Mouse (Mus musculus): Measurements from ENCODE around the gene Gm10837. TPM values are rescaled to one million over a fixed set of nuclear protein-coding genes. Genes with fewer than 3 reads are reported as not detected.

Gene Gm10837
- polyA plus RNA-seq (2015; fragmentation: Nextera tagmentation; extraction: Ambion mirVana) = not detected in 2 replicates

DNA sequence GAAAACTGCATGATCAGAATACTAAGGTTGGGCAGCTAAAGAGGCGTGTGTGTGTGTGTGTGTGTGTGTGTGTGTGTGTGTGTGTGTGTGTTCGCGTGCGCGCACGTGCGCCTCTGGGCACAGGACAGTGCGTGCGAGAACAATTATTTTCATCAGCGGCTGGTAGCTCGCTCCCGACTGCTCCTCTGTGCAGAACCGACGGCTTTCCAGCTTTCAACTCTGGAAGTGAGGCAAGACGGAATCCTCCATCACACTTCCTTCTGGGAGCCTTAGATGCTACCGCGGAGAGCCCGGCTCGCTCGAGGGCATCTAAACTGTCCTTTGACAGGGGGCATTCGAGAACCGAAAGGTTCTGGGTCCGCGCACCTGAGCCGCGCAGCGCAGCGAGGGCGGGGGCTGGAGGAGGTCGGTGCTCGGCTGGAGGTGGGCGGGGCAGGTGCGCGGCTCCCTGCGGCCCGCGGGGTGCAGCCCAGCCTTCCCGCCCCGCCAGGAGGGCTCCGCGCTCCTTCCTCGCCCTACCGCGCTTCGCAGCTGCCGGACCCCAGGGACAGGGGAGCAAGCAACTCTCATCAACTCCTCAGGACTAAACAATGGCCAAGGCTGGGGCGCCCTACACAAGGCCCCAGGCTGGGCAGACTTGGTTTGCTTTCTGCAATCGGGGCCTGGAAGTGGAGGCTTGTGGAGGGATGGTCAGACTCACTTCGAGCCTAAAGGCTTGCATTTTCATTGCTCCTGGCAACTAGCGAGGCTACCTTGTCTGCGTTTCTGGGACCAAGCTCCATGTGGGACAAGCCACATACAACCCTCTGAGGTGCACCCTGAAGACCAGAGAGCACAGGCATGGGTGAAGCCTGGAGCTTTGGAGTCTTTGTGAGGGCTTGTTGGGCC lies at the start of gene Gm10837:
Gene Gm10837, plus strand, starts transcription at position 146 of the 888 bp plus-strand sequence.
- Histone ChIP-seq H3K9me3 (ENCODE audit: control insufficient read depth, low read length) (no peaks in the 10 kb centered on the region), H3K4me1 (ENCODE audit: control insufficient read depth, insufficient read depth, low read length) (no peaks in the 10 kb centered on the region), H3K4me2 (ENCODE audit: low read depth, low read length) (peak within 1 kb of the TSS; percentile 35), H3K27me3 (replicated peaks; ENCODE audit: control insufficient read depth, insufficient read depth, low read length) (peaks cover 29% of the 10 kb centered on the region), H3K36me3 (ENCODE audit: control insufficient read depth, insufficient read depth, low read length) (no peaks in the 10 kb centered on the region), H3K9ac (ENCODE audit: low read depth, low read length) (no peak within 1 kb of the TSS), H3K4me3 (ENCODE audit: low read length) (peak within 1 kb of the TSS; percentile 21; the same call in 1 of the 2 replicates), H3K27ac (ENCODE audit: low read length) (no peak within 1 kb of the TSS)
- ATAC-seq = peak; percentile 66
- WGBS = 2% methylated on average over 51 of the region's 51 CpGs

DNA sequence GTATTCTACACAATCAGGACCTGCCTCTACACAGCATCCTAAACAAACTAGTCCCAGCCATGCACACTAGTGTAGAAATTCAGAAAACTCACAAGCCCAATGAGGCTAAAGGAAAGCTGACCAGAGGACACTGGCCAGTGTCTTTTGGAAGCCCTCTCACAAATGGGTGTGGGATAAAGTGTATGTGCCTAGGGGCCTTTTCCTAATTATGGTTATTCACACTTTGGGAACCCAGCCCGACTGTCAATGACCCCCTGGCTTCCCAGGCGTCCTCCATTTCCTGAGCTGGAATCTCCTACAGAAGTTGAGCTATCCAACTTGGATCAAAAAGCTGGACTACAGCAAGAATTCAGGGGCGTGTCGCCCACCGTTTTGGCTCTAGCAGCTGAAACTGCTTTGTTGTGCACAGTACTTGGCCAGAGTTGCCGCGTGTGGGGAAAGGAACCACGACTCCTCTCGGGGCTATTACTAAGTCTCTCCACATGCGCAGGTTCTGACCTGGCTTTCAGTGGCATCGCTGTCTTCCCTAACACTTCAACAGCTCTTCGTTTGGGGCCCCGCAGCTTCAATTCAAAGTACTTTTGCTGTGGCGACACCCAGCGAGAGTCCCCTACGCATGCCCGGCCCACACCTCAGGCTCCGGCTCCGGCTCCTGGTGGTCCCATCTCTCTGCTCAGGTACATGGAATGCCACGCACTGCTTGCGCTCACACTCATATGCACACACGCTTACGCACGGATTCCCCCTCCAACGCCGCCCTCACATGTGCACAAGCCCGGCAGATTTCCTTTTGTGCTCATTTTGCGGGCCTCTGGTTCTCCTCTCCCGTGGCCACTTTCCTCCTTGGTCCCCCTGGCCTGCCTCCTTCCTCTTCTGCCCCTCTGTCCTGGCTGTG lies 40.5 kb upstream of the Gm10837 start:
- no peak overlapping the region for H3K4me3 ChIP-seq (ENCODE audit: low read length)
- WGBS = 5% methylated on average over 29 of the region's 29 CpGs
- H3K4me1 ChIP-seq (ENCODE audit: control insufficient read depth, insufficient read depth, low read length) = peaks cover 5% of the 10 kb centered on the region; the same call in 1 of the 2 replicates
- H3K36me3 ChIP-seq (ENCODE audit: control insufficient read depth, insufficient read depth, low read length) = no peaks in the 10 kb centered on the region
- no peak overlapping the region for H3K9ac ChIP-seq (ENCODE audit: low read depth, low read length)
- H3K9me3 ChIP-seq (ENCODE audit: control insufficient read depth, low read length) = no peaks in the 10 kb centered on the region
- 0 out of 2 replicates have a peak overlapping the region, but pooled peaks have one; percentile 38 for H3K4me2 ChIP-seq (ENCODE audit: low read depth, low read length)
- peaks cover 63% of the 10 kb centered on the region for H3K27me3 ChIP-seq (replicated peaks; ENCODE audit: control insufficient read depth, insufficient read depth, low read length)
- ATAC-seq = no peak
- H3K27ac ChIP-seq (ENCODE audit: low read length) = no peak overlapping the region

DNA sequence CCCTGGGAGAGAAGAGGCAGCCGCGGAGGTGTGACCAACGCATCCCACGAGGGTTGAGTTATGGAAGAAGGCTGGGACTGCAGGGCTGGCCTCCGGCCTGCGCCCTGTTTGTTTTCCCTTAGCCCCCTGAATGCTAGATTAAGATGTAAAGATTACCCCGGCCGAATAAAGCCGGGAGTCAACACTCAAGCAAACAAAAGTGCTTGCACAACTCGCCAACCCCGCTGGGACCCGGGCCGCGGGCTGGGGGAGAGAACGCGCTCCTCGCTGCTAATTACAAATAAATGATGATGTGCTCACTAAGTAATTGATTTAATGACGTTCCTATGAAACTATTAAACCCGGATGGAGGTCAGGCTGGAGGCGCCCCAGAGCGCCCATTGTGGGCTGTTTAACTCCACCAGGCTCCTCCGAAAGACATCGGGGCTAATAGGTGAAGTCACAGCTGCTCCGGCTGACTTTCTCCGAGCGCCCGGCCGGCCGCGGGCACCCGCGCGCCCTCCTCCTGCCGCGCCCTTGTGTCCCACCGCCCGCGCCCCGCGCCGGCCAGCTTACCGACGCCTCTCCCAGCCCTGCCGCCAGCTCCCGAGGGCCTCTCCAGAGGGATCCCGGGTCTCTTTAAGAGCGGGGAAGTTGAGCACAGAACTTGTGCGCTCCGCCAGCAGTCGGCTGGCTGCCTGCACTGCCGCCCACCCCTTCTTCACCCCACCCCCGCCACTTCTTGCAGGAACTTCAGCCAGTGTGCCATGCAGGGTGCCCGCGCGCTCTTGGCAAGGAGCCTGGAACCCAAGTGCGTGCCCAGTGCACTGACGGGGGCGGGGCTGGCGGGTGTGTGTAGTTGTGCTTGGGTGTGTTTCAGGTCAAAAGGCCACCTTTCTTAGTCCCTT lies 39.6 kb upstream of the Gm10837 start, which contains the start of gene Gm5089:
Gene Gm5089, minus strand, starts transcription at position 620 of the 887 bp plus-strand sequence.
- no peak within 1 kb of the TSS for H3K9ac ChIP-seq (ENCODE audit: low read depth, low read length)
- no peak; the same call in 1 of the 2 replicates for ATAC-seq
- H3K9me3 ChIP-seq (ENCODE audit: control insufficient read depth, low read length) = no peaks in the 10 kb centered on the region
- H3K27me3 ChIP-seq (replicated peaks; ENCODE audit: control insufficient read depth, insufficient read depth, low read length) = peaks cover 69% of the 10 kb centered on the region
- H3K4me1 ChIP-seq (ENCODE audit: control insufficient read depth, insufficient read depth, low read length) = peaks cover 5% of the 10 kb centered on the region; the same call in 1 of the 2 replicates
- WGBS = 1% methylated on average over 59 of the region's 59 CpGs
- H3K27ac ChIP-seq (ENCODE audit: low read length) = no peak within 1 kb of the TSS
- peak within 1 kb of the TSS; percentile 37 for H3K4me3 ChIP-seq (ENCODE audit: low read length)
- H3K4me2 ChIP-seq (ENCODE audit: low read depth, low read length) = peak within 1 kb of the TSS; percentile 38
- no peaks in the 10 kb centered on the region for H3K36me3 ChIP-seq (ENCODE audit: control insufficient read depth, insufficient read depth, low read length)

DNA sequence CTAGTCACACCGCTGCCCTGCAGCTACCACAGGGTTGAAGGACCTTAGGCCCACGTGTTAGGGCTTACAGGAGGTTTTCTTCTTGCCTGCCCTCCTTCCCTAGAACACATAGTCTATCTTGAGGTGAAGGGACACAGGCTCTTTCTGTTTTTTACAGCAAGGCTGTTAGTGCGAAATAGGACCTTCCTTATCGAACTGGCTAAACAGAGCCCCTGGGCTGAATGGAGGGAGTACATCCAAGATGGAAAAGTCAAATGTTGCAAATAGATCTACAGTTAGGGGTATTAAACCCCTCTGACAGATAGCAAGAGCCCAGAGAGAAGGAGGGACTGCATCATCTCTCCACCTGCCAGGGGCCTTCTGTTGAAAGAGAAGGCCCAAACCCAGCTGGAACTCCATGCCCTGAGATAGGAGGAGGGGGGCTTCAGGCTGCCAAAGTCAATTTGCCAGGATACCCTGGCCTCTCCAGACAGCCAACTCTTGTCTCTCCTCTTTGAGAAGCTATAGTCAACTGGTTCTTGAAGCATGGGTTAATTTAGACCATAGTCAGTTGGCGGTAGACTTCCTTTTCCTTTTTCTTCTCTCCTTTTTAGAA lies 38.7 kb upstream of the Gm10837 start:
- Histone ChIP-seq H3K4me1 (ENCODE audit: control insufficient read depth, insufficient read depth, low read length) (peaks cover 5% of the 10 kb centered on the region; the same call in 1 of the 2 replicates), H3K4me2 (ENCODE audit: low read depth, low read length) (no peak overlapping the region), H3K4me3 (ENCODE audit: low read length) (no peak overlapping the region), H3K36me3 (ENCODE audit: control insufficient read depth, insufficient read depth, low read length) (no peaks in the 10 kb centered on the region), H3K9ac (ENCODE audit: low read depth, low read length) (no peak overlapping the region), H3K27ac (ENCODE audit: low read length) (no peak overlapping the region), H3K27me3 (replicated peaks; ENCODE audit: control insufficient read depth, insufficient read depth, low read length) (peaks cover 71% of the 10 kb centered on the region), H3K9me3 (ENCODE audit: control insufficient read depth, low read length) (no peaks in the 10 kb centered on the region)
- WGBS = 68% methylated on average over 5 of the region's 5 CpGs
- no peak for ATAC-seq

DNA sequence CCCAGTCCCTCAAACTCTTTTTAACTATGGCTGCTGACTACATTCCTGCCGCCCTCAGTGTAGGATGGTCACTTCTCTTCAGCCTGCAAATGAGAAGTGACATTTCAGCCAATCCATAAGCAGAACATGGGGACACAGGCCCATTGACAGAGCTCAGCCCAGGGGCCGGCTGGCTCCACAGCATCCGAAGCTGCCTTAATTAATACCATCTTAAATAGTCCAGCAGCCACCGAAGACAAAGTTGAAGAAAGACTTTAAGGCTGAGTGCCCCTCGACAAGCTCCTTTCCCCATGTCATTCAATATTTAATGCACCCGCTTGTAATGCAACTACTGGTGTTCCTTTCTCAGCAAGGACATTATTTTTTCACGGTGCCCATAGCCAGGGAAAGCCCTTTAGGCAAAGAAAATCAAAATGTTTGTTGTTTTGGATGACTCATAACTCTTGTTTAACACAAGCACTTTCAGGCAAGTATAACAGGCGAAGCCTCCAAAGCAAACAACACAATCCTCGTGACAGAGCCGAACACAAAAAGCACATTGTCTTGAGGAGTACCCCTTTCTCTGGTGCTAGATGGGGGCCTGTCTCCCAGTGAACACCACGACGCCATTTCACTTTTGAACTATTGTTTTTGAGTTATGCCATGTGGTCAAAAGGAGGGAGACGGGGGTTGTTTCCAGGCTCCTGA lies 37.5 kb upstream of the Gm10837 start:
- no peak for ATAC-seq
- Histone ChIP-seq H3K9ac (ENCODE audit: low read depth, low read length) (no peak overlapping the region), H3K4me1 (ENCODE audit: control insufficient read depth, insufficient read depth, low read length) (peaks cover 5% of the 10 kb centered on the region; the same call in 1 of the 2 replicates), H3K27me3 (replicated peaks; ENCODE audit: control insufficient read depth, insufficient read depth, low read length) (peaks cover 70% of the 10 kb centered on the region), H3K9me3 (ENCODE audit: control insufficient read depth, low read length) (no peaks in the 10 kb centered on the region), H3K36me3 (ENCODE audit: control insufficient read depth, insufficient read depth, low read length) (no peaks in the 10 kb centered on the region), H3K27ac (ENCODE audit: low read length) (no peak overlapping the region), H3K4me2 (ENCODE audit: low read depth, low read length) (peak overlapping the region; percentile 41; the same call in 1 of the 2 replicates), H3K4me3 (ENCODE audit: low read length) (peak overlapping the region; percentile 32)
- 42% methylated on average over 13 of the region's 13 CpGs for WGBS

DNA sequence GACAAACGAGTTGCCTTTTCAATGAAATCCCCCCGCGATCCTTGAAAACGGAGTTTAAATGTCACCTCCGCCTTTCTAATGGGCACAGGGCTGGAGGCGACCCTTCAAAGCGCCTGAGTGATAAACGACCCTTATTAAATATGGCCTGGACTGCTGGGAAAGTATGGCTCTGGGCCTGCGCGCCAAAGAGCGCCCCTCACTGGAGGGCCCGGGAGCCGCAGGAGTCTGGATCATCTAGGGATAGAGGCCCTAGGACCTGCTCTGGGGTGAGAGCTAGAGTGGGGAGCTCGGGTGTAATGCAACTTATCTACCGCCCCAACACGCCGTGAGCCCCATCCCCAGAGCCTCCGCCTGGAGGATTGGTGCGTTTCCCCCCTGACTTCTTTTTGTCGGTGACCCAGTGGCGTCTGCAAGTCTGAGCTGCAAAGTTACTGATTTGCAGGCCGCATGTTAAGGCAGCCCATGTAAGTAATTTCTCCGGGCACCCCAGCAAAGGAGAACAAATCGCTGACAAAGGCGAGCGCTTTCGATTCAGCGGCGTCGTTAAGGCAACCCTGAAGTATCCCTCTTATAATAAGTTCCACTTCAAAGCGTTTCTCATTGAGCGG lies 36.9 kb upstream of the Gm10837 start:
- H3K4me1 ChIP-seq (ENCODE audit: control insufficient read depth, insufficient read depth, low read length) = peaks cover 5% of the 10 kb centered on the region; the same call in 1 of the 2 replicates
- peak overlapping the region; percentile 32 for H3K4me3 ChIP-seq (ENCODE audit: low read length)
- no peak overlapping the region for H3K27ac ChIP-seq (ENCODE audit: low read length)
- H3K9me3 ChIP-seq (ENCODE audit: control insufficient read depth, low read length) = no peaks in the 10 kb centered on the region
- peaks cover 66% of the 10 kb centered on the region for H3K27me3 ChIP-seq (replicated peaks; ENCODE audit: control insufficient read depth, insufficient read depth, low read length)
- H3K4me2 ChIP-seq (ENCODE audit: low read depth, low read length) = peak overlapping the region; percentile 41
- H3K36me3 ChIP-seq (ENCODE audit: control insufficient read depth, insufficient read depth, low read length) = no peaks in the 10 kb centered on the region
- 4% methylated on average over 32 of the region's 32 CpGs for WGBS
- no peak overlapping the region for H3K9ac ChIP-seq (ENCODE audit: low read depth, low read length)
- ATAC-seq = no peak

DNA sequence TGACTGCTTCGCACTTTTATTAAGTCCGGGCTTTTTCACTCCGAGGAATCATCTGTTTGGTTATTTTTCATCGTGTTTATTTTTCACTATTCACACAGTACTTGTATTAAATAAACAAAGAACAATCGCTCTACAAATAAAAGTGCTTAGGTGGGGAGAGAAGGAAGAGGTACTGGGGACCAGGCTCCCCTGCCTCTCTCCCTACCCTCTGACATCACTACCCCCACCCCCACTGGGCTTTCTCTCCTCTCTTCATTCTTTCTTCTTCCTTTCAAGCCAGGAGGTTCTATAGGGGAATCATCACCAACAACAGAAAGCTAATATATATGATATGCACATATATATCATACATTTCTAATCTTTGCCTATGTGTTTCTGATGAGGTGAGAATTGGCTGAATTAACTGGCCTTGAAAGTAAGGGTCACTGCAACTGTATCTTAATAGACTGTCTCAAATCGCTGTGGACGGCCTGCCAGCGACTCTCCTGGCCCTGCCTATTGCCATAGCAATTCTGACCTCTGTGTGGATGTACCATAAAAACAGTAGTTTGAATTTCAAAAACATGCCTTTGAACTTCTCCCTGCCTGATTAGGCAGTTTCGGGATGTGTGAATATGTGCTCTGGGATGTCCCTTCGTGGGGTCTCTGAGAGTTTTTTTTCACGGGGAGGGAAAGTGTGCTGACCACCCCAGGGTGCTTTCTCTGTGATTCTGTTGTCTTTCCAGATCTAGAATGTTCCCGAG lies 36.2 kb upstream of the Gm10837 start:
- peak overlapping the region; percentile 41 for H3K4me2 ChIP-seq (ENCODE audit: low read depth, low read length)
- H3K9me3 ChIP-seq (ENCODE audit: control insufficient read depth, low read length) = no peaks in the 10 kb centered on the region
- H3K27ac ChIP-seq (ENCODE audit: low read length) = no peak overlapping the region
- ATAC-seq = no peak
- peaks cover 61% of the 10 kb centered on the region for H3K27me3 ChIP-seq (replicated peaks; ENCODE audit: control insufficient read depth, insufficient read depth, low read length)
- H3K4me3 ChIP-seq (ENCODE audit: low read length) = peak overlapping the region; percentile 32
- 13% methylated on average over 12 of the region's 12 CpGs for WGBS
- no peaks in the 10 kb centered on the region for H3K36me3 ChIP-seq (ENCODE audit: control insufficient read depth, insufficient read depth, low read length)
- H3K4me1 ChIP-seq (ENCODE audit: control insufficient read depth, insufficient read depth, low read length) = peaks cover 5% of the 10 kb centered on the region; the same call in 1 of the 2 replicates
- H3K9ac ChIP-seq (ENCODE audit: low read depth, low read length) = no peak overlapping the region
